Mouse (Mus musculus): ENCODE data around the gene S1pr5.
"Not testable (repeated sequence)": the region's sequence is repeated elsewhere in the genome, so short reads cannot be mapped to it uniquely, and the experiment has no call there.

The S1pr5 gene

DNA sequence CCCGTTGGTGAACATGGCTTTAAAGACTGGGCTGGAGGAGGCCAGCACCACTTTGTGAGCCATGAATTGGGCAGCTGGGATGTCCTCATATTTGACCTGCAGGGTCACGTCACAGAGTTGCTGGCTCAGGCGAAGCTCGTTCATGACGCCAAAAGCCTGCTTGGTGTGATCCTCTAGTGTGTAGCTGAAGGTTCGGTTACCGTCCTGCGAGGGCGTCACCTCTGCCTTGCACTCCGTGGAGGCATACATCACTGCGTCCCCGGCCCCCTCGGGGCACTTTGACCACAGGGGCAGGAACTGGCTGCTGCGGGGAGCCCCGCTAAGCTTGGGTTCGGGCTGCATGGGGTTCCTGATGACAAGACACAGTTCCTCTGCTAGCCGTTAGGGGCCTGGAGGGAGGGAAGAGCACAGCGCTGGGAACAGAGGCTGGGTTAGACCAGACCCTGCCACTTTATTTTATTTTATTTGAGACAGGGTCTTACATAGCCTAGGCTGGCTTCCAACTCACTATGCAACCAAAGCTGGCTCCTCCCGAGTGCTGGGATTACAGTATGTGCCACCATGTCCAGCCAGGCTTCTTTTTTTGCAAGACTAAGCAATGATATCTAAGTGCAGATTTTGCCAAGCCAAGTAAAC, 10.8 kb downstream of the S1pr5 start:
- in situ Hi-C loops (cut with MboI) = no loop called here

DNA sequence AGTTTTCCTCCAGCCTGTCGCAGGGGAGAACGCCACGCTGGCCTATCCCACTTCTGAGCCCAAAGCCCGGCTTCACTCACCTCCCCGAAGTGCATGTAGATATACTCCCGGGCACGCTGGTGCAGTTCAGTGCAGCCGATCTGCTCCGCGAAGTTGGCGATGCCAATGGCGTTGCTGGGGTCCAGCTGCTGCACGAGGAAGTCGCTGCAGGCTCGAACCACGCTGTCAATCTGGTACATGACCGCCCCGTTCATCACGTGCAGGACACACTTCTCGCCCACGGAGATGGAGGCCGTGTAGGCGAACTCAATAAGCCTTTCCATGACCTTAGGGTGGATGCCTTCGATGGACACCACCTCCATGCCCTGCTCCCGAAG, 11.3 kb downstream of the S1pr5 start:
- in situ Hi-C loops (cut with MboI) = no loop called here

DNA sequence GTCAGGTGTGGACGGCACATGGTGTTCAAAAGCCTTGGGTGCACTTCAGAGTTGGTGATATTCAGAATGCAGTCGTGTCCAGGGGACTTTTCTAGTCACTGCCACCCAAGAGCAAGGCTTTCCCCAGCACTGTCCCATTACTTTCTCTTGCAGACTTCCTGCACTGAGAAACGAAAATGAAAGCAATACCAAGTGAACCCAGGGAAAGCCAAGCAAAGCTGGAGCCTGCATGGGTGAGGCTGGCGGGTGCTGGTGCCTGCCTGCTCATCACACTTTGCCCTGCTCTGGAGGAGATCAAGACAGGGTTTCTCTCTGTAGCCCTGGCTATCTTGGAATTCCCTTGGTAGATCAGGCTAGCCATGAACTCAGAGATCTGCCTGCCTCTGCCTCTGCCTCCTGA, 12.9 kb downstream of the S1pr5 start:
- in situ Hi-C loops (cut with MboI) = no loop called here

DNA sequence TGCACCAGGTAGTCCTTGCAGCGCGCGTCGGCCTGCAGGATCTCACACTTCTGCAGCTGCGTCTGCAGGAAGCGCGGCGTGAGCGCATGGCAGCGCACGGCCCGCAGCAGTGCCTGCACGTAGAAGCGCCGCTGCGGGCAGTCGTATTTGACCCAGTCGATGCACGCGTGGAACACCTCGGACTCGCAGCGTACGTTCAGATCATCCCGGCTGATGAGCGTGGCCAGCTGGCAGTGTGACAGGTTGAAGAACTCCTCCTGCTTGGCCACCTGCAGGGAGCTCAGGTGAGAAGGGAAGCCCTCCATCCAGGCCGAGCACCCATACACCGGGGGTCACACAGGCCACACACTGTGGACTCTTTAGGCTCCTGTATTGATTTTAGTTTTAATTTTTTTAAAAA, 14.4 kb downstream of the S1pr5 start:
- in situ Hi-C loops (cut with MboI) = no loop called here

DNA sequence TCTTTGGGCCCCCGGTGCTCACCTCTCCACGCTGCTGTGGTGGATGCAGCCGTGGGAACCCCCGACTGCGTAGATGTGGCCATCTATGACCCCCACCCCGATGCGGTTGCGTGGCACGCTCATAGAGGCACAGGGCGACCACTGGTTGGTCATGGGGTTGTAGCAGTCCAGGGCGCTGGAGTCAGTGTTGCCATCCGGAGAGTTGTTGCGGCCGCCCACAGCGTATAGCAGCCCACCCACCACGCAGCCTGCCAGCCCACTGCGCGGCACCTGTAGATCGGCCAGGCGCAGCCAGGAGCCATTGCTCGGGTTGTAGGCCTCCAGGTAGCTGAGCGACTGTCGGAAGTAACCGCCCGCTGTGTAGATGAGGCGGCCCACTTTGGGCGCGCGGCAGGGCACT, 14.9 kb downstream of the S1pr5 start:
- in situ Hi-C loops (cut with MboI) = no loop called here

DNA sequence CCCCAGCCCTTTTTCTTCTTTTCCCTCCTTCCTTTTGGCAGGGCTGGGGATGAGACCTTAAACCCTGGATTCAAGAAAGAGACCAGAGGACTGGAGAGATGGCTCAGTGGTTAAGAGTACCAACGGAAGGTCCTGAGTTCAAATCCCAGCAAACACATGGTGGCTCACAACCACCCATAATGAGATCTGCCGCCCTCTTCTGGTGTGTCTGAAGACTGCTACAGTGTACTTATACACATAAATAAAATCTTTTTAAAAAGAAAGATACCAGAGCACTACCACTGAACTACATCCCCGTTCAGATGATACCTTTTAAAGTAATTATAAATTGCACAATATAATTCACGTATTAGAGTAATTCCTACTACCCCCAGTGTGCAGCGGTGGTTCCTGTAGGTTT, 15.4 kb downstream of the S1pr5 start:
- in situ Hi-C loops (cut with MboI) = no loop called here

DNA sequence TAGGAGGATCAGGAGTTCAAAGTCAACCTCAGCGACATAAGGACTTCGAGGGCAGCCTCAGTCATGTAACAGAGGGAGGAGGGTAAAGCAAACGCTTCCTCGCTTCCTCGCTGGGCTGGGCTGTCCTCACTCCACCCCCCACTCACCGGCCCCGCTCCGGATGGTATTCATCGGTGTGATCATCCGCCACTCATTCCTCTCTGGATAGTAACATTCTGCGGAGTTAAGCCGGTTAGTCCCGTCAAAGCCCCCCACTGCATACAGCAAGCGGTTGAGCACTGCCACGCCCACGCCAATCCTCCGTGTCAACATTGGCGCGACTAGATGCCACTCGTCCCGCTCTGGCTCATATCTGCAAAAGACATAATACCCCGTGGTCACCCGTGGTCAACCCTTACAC, 16.7 kb downstream of the S1pr5 start:
- in situ Hi-C loops (cut with MboI) = no loop called here

DNA sequence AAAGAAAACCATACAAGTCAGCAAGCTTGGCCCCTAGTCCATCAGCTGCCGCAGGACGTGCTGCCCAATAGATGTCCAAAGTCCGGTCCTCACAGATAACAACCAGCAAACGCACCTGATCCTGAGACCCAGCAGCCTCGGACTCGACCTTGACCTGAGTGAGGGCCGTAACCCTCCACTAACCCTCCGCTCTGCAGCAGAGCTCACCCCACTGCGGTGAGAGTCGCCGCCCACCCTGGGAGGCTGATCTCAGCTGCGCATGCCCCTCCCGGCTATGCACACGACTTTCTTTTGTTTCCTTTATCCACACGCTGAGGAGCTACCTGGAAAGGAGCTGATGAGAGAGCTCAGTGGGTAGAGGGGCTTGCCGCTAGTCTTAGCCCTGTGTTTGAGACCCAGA, 20.9 kb downstream of the S1pr5 start:
- in situ Hi-C loops (cut with MboI) = no loop called here

DNA sequence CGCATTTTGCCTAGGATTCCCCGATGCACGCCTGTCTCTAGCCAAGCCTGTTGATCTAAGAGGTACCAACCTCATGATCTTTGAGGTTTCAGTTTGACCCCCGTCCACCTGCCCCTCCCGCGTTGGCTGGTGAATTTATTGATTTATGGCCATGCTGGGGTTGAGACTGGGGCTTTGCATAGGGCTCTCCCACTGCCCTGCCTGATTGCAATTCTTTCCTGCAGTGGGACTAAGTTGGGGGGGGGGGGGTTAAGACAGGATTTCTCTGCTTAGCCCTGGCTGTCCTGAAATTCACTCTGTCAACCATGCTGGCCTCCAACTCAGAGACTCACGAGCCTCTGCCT, 22.9 kb downstream of the S1pr5 start:
- in situ Hi-C loops (cut with MboI) = no loop called here

DNA sequence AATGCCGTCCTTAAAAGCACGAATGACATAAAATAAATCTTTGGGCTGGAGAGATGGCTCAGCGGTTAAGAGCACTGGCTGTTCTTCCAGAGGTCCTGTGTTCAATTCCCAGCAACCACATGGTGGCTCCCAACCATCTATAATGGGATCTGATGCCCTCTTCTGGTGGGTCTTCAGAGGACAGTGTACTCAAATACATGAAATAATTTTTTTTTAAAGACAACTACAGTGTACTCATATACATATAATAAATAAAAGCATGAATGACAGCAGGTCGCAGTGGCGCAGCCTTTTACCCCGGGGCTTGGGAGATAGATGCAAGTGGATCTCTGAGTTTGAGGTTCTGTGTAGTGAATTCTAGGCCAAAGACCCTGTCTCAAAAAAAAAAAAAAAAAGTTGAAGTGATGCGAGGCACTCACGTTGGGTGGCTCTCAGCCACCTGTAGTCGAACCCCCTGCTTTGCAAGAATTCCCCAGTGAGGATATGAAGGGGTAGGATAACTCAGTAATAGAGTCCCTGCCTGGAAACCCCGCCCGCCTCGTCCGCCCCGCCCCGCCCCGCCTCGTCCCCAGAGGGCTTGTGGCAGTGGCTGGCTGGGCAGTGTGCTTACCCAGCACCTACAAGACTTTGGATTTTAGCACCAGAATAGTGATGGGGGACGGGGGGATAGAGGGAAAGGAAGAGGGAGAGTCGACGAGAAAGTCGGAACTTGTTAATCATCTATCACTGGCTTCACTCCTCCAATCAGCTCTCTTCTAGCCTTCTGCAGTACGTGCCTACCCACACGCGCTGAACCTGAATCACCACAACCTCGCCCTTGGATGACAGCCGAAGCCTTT, 23.4 kb downstream of the S1pr5 start:
- in situ Hi-C loops (cut with MboI) = no loop called here

DNA sequence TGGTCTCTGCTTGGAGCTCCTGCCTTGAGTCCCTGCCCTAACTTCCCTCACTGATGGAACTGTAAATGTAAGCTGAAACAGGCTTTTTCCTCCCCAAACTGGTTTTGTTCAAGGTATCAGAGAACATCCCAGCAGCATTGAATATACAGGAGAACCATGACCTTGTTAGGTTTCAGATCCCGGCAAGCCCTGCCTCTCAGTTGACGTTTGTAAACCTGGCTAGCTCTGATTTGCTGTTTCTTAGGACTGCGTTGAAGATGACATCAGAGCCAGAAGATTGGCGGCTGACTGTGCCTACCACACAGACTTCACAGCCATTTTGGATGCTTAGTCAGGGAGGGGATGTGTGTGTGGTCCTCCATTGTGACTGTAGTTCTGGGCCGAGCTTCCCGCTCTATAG, 24.3 kb downstream of the S1pr5 start:
- in situ Hi-C loops (cut with MboI) = no loop called here

DNA sequence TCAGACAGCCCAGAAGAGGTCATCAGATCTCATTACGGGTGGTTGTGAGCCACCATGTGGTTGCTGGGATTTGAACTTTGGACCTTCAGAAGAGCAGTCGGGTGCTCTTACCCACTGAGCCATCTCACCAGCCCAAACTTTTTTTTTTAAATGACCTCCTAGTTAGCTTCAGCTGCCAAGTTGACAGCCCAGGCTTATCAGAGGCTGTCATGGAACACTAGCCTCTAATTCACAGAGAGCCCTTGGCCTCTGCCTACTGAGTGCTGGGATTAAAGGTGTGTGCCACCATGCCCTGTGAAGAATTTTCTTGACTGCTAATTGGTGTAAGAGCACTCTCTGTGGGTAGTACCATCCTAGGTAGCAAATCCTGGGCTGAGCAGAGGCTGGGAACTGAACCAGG, 24.8 kb downstream of the S1pr5 start:
- in situ Hi-C loops (cut with MboI) = not testable (repeated sequence)

DNA sequence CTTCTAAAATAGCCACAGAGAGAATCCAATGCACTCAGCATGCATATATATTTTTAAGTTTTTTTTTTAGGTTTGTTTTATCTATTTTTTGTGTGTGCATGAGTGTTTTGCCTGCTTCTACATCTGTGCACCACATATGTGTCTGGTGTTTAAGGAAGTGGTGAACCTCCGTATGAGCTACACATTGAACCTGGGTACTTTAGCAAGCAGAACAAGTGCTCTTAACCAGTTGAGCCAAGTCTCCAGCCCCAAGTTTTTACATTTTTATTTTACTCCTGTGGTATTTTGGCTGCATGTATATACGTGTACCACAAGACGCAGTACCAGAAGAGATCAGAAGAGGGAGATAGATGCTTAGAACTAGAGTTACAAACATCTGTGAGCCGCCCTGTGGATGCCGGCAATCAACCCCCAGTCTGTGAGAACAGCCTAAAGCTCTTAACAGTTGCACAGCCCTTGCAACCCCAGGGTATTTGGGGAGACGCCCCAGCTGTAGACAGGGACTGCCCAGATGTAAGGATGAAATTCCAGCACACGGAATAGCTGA, 26.8 kb downstream of the S1pr5 start:
- in situ Hi-C loops (cut with MboI) = no loop called here

DNA sequence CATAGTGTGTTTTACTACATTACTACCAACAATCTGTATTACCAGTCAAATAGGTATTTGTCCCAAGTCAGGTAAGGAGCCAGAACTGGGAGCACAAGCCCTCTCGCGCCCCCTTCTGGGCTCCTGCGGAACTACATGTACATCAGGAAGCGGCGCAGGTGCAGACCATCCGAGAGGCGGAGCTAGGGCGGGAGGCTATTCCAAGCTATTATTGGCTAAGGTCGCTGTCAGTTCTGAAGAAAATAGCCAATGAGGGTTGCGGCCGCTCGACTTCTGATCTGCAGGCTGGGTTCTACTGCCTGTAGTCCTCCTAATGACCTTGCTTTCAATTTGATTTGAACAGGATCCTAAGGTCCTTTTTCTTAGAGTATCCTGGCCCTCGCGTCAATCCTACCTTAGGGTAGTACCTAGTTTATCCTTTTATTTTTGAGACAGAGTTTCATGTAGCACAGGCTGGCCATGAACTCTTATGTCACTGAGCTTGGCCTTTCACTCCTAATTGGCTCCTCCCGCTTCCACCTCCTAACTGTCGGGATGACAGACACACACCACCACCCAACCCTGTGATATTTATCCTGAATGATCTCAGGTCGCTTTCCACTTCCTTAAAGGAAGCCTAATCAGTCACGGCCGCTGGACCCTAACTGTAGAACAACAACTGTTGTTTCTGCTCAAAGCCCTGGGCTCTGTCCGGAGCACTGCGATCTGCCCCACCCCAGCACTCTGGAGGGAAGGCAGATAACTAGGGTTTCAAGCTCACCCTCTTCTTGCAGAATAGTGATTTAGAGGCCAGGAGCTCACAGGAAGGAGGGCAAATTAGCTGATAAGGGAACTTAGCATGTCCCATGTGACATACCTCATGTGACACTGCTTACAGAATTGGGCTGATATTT, 27.5 kb downstream of the S1pr5 start:
- in situ Hi-C loops (cut with MboI) = no loop called here

DNA sequence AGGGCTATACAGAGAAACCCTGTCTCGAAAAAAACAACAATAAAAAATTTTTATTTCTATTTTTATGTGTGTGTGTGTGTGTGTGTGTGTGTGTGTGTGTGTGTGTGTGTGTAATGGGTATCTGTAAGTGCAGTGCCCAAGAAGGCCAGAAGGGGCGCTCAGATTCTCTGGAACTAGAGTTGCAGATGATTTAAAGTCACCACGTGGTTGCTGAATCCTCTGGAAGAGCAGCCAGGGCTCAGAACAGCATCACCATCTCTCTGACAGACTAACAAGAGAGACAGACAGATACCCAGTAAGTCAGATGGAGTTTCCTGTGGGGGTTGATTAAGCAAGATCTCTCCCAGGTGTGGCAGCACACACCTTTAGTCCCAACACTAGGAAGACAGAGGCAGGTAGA, 28.4 kb downstream of the S1pr5 start:
- in situ Hi-C loops (cut with MboI) = no loop called here

DNA sequence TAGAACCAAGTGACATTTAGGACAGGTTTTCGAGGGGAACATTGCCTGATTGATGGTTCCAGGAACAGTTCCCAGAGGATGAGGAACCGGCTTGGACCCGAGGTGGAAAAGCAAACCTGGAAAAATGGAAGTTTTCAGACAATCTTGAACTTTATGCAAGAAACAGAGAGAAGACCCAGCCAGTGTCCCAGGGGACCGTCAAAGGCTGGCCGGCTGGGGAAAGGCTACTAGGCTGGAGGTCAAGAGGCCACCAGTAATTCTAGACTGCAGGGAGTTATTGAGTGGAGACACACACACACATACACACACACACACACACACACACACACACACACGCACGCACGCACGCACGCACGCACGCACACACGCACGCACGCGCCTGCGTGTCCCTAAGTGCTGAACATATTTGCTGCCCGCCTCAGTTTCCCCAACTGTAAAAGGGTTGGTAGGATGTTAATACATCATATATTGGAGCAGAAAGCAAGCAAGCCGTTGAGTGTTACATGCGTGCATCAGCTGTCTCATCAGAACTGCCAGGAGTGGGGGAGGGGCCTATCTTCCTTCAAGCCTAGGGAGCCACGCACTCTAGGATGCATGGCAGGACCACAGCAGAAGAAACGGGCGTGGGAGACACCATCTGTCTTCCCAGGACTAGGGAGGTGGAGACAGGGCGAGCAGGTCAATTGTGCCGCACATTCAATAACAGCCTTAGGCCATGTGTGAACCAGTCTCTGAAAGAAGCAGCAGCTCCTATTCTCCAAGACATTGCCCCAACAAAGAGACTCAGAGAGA, 32.0 kb downstream of the S1pr5 start:
- in situ Hi-C loops (cut with MboI) = no loop called here

DNA sequence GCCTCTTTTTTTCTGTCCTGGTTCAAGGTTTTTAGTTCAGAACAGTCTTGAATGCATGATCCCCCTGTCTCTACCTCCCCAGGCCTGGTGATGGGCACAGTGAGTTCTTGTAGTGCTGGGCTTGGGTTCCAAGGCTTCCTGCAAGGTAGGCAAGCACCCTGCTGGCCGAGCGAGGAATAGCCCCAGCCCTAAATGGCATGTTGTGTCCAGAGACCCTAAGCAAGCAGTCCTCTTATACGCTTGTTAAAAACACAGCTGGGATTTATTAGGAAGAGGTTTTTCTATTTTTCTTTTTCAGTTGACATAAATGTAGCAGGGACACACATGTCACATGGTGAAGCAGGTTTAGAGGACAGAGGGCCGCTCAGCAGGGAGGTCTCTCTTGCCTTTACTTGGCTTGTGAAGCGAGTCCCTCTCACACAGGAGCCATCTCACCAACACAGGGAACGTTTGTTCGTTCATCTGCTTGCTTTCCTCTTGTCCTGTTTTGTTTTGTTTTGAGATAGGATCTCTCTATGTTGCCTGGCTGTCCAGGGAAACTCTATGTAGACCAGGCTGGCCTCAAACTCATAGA, 34.5 kb downstream of the S1pr5 start:
- in situ Hi-C loops (cut with MboI) = no loop called here

DNA sequence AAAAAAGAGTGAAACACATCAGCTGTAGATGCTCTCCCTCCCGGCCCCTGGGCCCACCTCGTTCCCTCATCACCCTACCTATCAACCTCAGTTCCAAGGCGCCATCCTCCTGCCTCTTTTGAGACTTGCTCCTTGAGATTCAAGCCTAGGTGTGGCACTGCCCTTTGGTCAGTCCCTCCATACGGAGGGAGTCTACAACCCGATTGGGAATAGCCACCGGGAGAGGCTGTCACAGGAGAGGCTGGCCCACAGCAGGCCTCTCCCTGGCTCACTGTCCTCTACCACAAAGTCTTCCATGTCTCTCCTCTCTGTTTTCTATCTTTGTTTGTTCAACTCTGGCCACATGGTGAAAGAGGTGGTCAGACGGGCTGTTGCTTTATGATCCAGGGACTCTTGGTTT, 36.6 kb downstream of the S1pr5 start:
- in situ Hi-C loops (cut with MboI) = no loop called here

DNA sequence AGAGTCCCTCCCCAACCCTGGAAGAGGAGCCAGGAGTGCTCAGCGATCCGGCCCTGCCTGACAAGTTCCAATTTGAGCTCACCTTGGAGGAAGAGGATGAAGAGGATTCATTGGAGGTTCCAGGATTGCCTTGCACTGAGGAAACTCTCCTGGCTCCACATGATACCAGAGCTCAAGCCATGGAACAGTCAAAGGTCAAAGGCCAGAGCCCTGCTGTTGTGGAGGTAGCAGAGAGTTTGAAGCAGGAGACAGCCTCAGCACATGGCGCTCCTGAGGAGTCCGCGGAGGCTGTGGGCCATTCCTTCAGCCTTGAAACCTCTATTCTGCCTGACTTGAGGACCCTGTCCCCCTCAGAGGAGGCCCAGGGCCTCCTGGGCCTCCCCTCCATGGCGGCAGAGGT, 37.4 kb downstream of the S1pr5 start:
- in situ Hi-C loops (cut with MboI) = no loop called here

DNA sequence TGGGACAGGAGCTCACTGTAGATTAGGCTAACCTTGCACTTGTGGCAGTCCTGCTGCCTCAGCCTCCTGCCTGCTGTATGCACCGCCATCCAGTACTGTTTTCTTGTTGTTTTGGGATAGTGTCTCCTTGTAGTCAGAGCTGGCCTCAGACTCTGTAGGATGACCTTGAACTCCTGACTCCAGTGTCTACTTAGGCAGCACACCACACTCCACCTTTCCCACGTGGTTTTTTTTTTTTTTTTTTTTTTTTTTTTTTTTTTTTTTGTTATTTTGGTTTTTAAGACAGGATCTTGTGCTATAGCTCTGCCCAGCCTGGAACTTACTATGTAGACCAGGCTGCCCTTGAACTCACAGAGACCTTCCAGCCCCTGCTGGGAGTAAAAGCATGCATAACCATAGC, 39.6 kb downstream of the S1pr5 start:
- in situ Hi-C loops (cut with MboI) = no loop called here

DNA sequence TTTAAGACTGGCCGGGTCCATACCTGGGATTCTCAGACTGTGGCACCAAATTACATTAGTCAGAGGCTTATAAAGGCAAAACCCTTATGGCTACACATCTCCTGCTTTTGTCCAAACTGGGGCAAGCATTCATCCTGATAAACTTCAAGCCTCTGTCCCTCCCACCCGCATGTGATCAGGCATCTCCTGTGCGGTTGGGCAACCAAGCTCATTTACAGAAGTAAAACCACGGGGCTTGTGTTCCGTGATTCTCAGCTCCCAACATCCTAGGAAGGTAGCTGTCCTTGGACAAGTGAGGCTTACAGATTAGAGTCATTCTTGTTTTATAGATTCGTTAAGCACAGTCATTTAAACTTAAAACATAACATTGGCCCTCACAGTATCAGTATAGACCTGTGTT, 41.4 kb downstream of the S1pr5 start:
- in situ Hi-C loops (cut with MboI) = no loop called here

All from mature B cell (primary cell).